ENCODE assay signal across 8 mouse cellular contexts in the genomic region with DNA sequence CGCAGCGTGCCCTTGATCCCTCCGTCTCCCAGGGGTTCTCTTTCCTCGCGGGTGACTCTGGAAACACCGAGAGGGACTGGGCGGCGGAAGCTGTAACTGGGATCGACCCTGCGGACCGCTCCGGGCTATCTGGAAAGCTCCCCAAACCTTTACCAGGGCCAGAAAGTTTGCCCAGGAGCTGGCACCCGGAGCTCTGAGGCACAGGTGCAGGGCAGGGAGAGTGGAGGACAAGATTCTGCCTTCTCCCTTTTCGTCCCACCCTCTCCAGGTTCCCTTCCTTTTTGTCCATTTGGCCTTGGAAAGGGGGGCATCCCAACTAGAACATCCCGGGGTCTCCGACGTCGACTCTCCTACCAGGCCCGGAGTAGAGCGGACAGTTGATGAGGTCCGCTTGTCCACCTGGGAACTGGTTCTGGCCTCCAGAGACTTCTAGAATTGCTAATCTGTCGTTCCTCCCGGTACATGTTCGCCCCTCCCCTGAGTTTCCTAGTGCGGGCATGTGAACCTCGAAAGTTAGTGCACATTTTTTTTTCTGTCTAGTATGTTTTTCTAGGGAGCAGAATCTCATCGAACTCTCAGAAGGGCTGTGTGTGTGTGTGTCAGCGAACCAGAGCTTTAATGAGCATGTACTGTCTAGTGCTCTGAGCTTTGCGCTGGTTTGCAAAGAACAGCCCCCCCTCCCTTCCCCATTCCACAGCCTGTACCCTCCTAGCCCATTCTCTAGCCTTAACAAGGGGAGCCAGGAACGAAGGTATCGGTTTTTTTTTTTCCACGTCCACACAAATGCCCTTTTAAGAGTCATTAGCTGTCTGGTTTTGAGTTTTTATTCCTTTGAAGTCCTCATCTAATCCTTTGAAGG. TPM values are rescaled to one million over a fixed set of nuclear protein-coding genes. Genes with fewer than 3 reads are reported as not detected.
DNase-seq lines count a peak whose midpoint lies in the region; ATAC-seq and TF ChIP-seq lines count a peak whose summit lies in the region.

No protein-coding gene starts in this region.

- TF ChIP-seq CTCF in layer of hippocampus, adult 2 months (conservative IDR thresholded peaks at IDR 0.05), result no peak

- H3K4me3 ChIP-seq in layer of hippocampus, adult 2 months, result peak overlapping the region; percentile 66
- H3K4me3 ChIP-seq in embryonic facial prominence, embryonic 13.5 days, result peak overlapping the region; percentile 73
- H3K4me3 ChIP-seq in hindbrain, embryonic 11.5 days (ENCODE audit: low read depth, low read length), result peak overlapping the region; percentile 70
- H3K4me3 ChIP-seq in liver, embryonic 15.5 days (replicated peaks), result peak overlapping the region; percentile 84
- peak overlapping the region; percentile 73 for H3K4me3 ChIP-seq in stomach, embryonic 15.5 days (replicated peaks)

- no peaks in the 10 kb centered on the region for H3K36me3 ChIP-seq in embryonic facial prominence, embryonic 13.5 days
- H3K36me3 ChIP-seq in hindbrain, embryonic 11.5 days (ENCODE audit: control insufficient read depth, insufficient read depth, low read length), result no peaks in the 10 kb centered on the region
- H3K36me3 ChIP-seq in liver, embryonic 15.5 days (replicated peaks), result peaks cover 73% of the 10 kb centered on the region
- H3K36me3 ChIP-seq in stomach, embryonic 15.5 days, result no peaks in the 10 kb centered on the region

- peak overlapping the region; percentile 95 for H3K27ac ChIP-seq in layer of hippocampus, adult 2 months
- H3K27ac ChIP-seq in embryonic facial prominence, embryonic 13.5 days, result no peak overlapping the region
- peak overlapping the region; percentile 74; the same call in 1 of the 2 replicates for H3K27ac ChIP-seq in hindbrain, embryonic 11.5 days (ENCODE audit: low read depth, low read length)
- H3K27ac ChIP-seq in liver, embryonic 15.5 days (replicated peaks), result peak overlapping the region; percentile 93
- H3K27ac ChIP-seq in stomach, embryonic 15.5 days, result peak overlapping the region; percentile 42; the same call in 1 of the 2 replicates

- H3K27me3 ChIP-seq in embryonic facial prominence, embryonic 13.5 days, result peaks cover 75% of the 10 kb centered on the region
- H3K27me3 ChIP-seq in hindbrain, embryonic 11.5 days (ENCODE audit: control insufficient read depth, insufficient read depth, low read length), result peaks cover 18% of the 10 kb centered on the region
- H3K27me3 ChIP-seq in liver, embryonic 15.5 days, result no peaks in the 10 kb centered on the region
- H3K27me3 ChIP-seq in stomach, embryonic 15.5 days (replicated peaks), result peaks cover 18% of the 10 kb centered on the region

- H3K9ac ChIP-seq in embryonic facial prominence, embryonic 13.5 days, result peak overlapping the region; percentile 75
- H3K9ac ChIP-seq in hindbrain, embryonic 11.5 days (ENCODE audit: low read depth, low read length), result peak overlapping the region; percentile 84
- H3K9ac ChIP-seq in liver, embryonic 15.5 days, result peak overlapping the region; percentile 99
- peak overlapping the region; percentile 49 for H3K9ac ChIP-seq in stomach, embryonic 15.5 days

- no peak for ATAC-seq in embryonic facial prominence, embryonic 13.5 days (ENCODE audit: insufficient number of reproducible peaks, insufficient read depth, low FRiP score, low TSS enrichment, low read depth)
- peak; percentile 38; the same call in 1 of the 2 replicates for ATAC-seq in hindbrain, embryonic 11.5 days (ENCODE audit: low FRiP score)
- peak; percentile 33; the same call in 1 of the 2 replicates for ATAC-seq in liver, embryonic 15.5 days (ENCODE audit: insufficient read depth)
- ATAC-seq in stomach, embryonic 15.5 days (ENCODE audit: insufficient read depth, low FRiP score, low read depth), result no peak

- H3K9me3 ChIP-seq in embryonic facial prominence, embryonic 13.5 days, result no peaks in the 10 kb centered on the region
- H3K9me3 ChIP-seq in hindbrain, embryonic 11.5 days (ENCODE audit: control insufficient read depth, low read length), result no peaks in the 10 kb centered on the region
- no peaks in the 10 kb centered on the region for H3K9me3 ChIP-seq in liver, embryonic 15.5 days (replicated peaks)
- H3K9me3 ChIP-seq in stomach, embryonic 15.5 days, result no peaks in the 10 kb centered on the region

- no peak for DNase-seq in layer of hippocampus, adult 2 months (ENCODE audit: low spot score in 2 of 2)
- DNase-seq in layer of hippocampus, adult 8-10 months (ENCODE audit: low spot score in 2 of 2), result no peak
- peak; percentile 51 for DNase-seq in hindbrain, embryonic 11.5 days (ENCODE audit: low spot score)
- no peak for DNase-seq in urinary bladder, postnatal 10 days (ENCODE audit: low spot score)
- DNase-seq in c-Kit-positive CD71-positive TER-119-positive erythroid progenitor cells, embryonic 14.5 days (ENCODE audit: low spot score), result no peak

- peak overlapping the region; percentile 98 for H3K4me2 ChIP-seq in embryonic facial prominence, embryonic 13.5 days
- peak overlapping the region; percentile 96 for H3K4me2 ChIP-seq in hindbrain, embryonic 11.5 days (replicated peaks; ENCODE audit: low read depth, low read length)
- peak overlapping the region; percentile 80 for H3K4me2 ChIP-seq in liver, embryonic 15.5 days
- peak overlapping the region; percentile 99 for H3K4me2 ChIP-seq in stomach, embryonic 15.5 days

- 2% methylated on average over 32 of the region's 32 CpGs for WGBS in embryonic facial prominence, embryonic 13.5 days
- 2% methylated on average over 32 of the region's 32 CpGs for WGBS in hindbrain, embryonic 11.5 days
- WGBS in liver, embryonic 15.5 days (ENCODE audit: insufficient replicate concordance), result under 1% methylated on average over 32 of the region's 32 CpGs
- WGBS in stomach, embryonic 15.5 days, result 3% methylated on average over 32 of the region's 32 CpGs

- peaks cover 18% of the 10 kb centered on the region for H3K4me1 ChIP-seq in embryonic facial prominence, embryonic 13.5 days
- 0 out of 2 replicates have a peak, but pooled peaks cover 4% of the 10 kb centered on the region for H3K4me1 ChIP-seq in hindbrain, embryonic 11.5 days (replicated peaks; ENCODE audit: control insufficient read depth, insufficient read depth, low read length)
- peaks cover 72% of the 10 kb centered on the region for H3K4me1 ChIP-seq in liver, embryonic 15.5 days (replicated peaks)
- H3K4me1 ChIP-seq in stomach, embryonic 15.5 days, result peaks cover 12% of the 10 kb centered on the region

RNA-seq across cellular contexts. Expression of gene Lmo2, which starts 13.2 kb away (rescaled TPM):
- 10 to 100 TPM; 20.3 to 22.1 TPM for total RNA-seq in layer of hippocampus, adult 2 months (2021)
- 10 to 100 TPM; 16.1 to 29.7 (median 21.3) TPM for total RNA-seq in layer of hippocampus, adult 8-10 months (2022)
- polyA plus RNA-seq in embryonic facial prominence, embryonic 13.5 days (2015; fragmentation: Nextera tagmentation; extraction: Ambion mirVana), result 13.0 and 14.0 TPM in 2 replicates
- 21.3 and 23.9 TPM in 2 replicates for polyA plus RNA-seq in hindbrain, embryonic 11.5 days (2014; fragmentation: Nextera tagmentation; extraction: Ambion mirVana)
- 148 and 156 TPM in 2 replicates for polyA plus RNA-seq in liver, embryonic 15.5 days (2015; fragmentation: Nextera tagmentation; extraction: Ambion mirVana)
- 19.5 and 27.1 TPM in 2 replicates for polyA plus RNA-seq in stomach, embryonic 15.5 days (2015; fragmentation: Nextera tagmentation; extraction: Ambion mirVana)

RNA-seq across cellular contexts. Expression of gene Fbxo3, which starts 56.5 kb away (rescaled TPM):
- 10 to 100 TPM; 47.4 to 47.5 TPM for total RNA-seq in layer of hippocampus, adult 2 months (2021)
- 10 to 100 TPM; 42.1 to 51.9 (median 47.6) TPM for total RNA-seq in layer of hippocampus, adult 8-10 months (2022)
- polyA plus RNA-seq in embryonic facial prominence, embryonic 13.5 days (2015; fragmentation: Nextera tagmentation; extraction: Ambion mirVana), result 54.3 and 61.1 TPM in 2 replicates
- 59.9 and 61.4 TPM in 2 replicates for polyA plus RNA-seq in hindbrain, embryonic 11.5 days (2014; fragmentation: Nextera tagmentation; extraction: Ambion mirVana)
- polyA plus RNA-seq in liver, embryonic 15.5 days (2015; fragmentation: Nextera tagmentation; extraction: Ambion mirVana), result 46.4 and 50.0 TPM in 2 replicates
- 55.4 and 56.0 TPM in 2 replicates for polyA plus RNA-seq in stomach, embryonic 15.5 days (2015; fragmentation: Nextera tagmentation; extraction: Ambion mirVana)

RNA-seq across cellular contexts. Expression of gene 4931422A03Rik, which starts 57.1 kb away (rescaled TPM):
- not detected for total RNA-seq in layer of hippocampus, adult 2 months (2021)
- total RNA-seq in layer of hippocampus, adult 8-10 months (2022), result under 1 TPM in 1 of 4 experiments, not detected in 3; 0.53 TPM
- 2.9 and 3.1 TPM in 2 replicates for polyA plus RNA-seq in embryonic facial prominence, embryonic 13.5 days (2015; fragmentation: Nextera tagmentation; extraction: Ambion mirVana)
- 1.9 and 2.5 TPM in 2 replicates for polyA plus RNA-seq in hindbrain, embryonic 11.5 days (2014; fragmentation: Nextera tagmentation; extraction: Ambion mirVana)
- polyA plus RNA-seq in liver, embryonic 15.5 days (2015; fragmentation: Nextera tagmentation; extraction: Ambion mirVana), result 1.4 and 1.7 TPM in 2 replicates
- 2.4 and 3.1 TPM in 2 replicates for polyA plus RNA-seq in stomach, embryonic 15.5 days (2015; fragmentation: Nextera tagmentation; extraction: Ambion mirVana)

Comparison
In these comparisons a context has a peak if more than half of its experiments do, and no peak if none do; other contexts are left out.
1. ATAC-seq: peak in hindbrain, embryonic 11.5 days (single experiment) and liver, embryonic 15.5 days (single experiment); none in embryonic facial prominence, embryonic 13.5 days (single experiment) and stomach, embryonic 15.5 days (single experiment).
2. H3K9ac ChIP-seq: peak in every context shown above with its lines; median percentile 99 in liver, embryonic 15.5 days; 84 in hindbrain, embryonic 11.5 days; 75 in embryonic facial prominence, embryonic 13.5 days; 49 in stomach, embryonic 15.5 days.
3. Peak in every context shown above with its lines, with median percentiles within 50 percentile points of each other: H3K4me3 ChIP-seq and H3K4me2 ChIP-seq.